Mouse (Mus musculus): Measurements from ENCODE around the gene Rexo2. TPM values are rescaled to one million over a fixed set of nuclear protein-coding genes. Genes with fewer than 3 reads are reported as not detected.
A peak's percentile ranks its signal among the peaks of the same experiment; 100 is the strongest.
"Not testable (repeated sequence)": the region's sequence is repeated elsewhere in the genome, so short reads cannot be mapped to it uniquely, and the experiment has no call there.

The Rexo2 gene
- total RNA-seq (2021), result 112 and 121 TPM in 2 replicates
- long read RNA-seq, transcript Rexo2-201 (7 exons, 1,077 nt), result major isoform, 154 of 163 reads
- long read RNA-seq, partial matches to known transcripts, result 0 of 163 reads
- long read RNA-seq, other reads (novel, unspliced or antisense), result 6 of 163 reads

- peak; percentile 93 for DNase-seq
Observed at GRCm38 (mm10) chr9:48480411-48481213, at the start of gene Rexo2. Gene Rexo2 (minus strand): TSS chr9:48480623.

- no peak for DNase-seq
Observed at GRCm38 (mm10) chr9:48526520-48526919, 46.1 kb upstream of the Rexo2 start.

- DNase-seq, result no peak
Observed at GRCm38 (mm10) chr9:48525566-48525965, 45.1 kb upstream of the Rexo2 start.

- not testable (repeated sequence) for DNase-seq
Observed at GRCm38 (mm10) chr9:48520405-48520804, 40.0 kb upstream of the Rexo2 start.

GRCm38 (mm10) chr9:48517372-48518130 lies 37.1 kb upstream of the Rexo2 start:
- no peak for DNase-seq

GRCm38 (mm10) chr9:48516615-48517371 lies 36.4 kb upstream of the Rexo2 start:
- no peak for DNase-seq

- DNase-seq, result peak; percentile 3
Observed at GRCm38 (mm10) chr9:48515332-48515731, 34.9 kb upstream of the Rexo2 start.

GRCm38 (mm10) chr9:48510134-48510533 lies 29.7 kb upstream of the Rexo2 start:
- no peak for DNase-seq

GRCm38 (mm10) chr9:48504741-48505365 lies 24.4 kb upstream of the Rexo2 start:
- DNase-seq, result no peak

- DNase-seq, result no peak
Observed at GRCm38 (mm10) chr9:48503001-48503400, 22.6 kb upstream of the Rexo2 start.

- DNase-seq, result no peak
Observed at GRCm38 (mm10) chr9:48501192-48501591, 20.8 kb upstream of the Rexo2 start.

GRCm38 (mm10) chr9:48495548-48495932 lies 15.1 kb upstream of the Rexo2 start:
- DNase-seq, result no peak

GRCm38 (mm10) chr9:48494817-48495547 lies 14.6 kb upstream of the Rexo2 start, which contains the start of the genes Rbm7 and Gm5617:
Gene Rbm7 (minus strand): TSS chr9:48495299.
Gene Gm5617 (plus strand): TSS chr9:48495442.
- peak; percentile 94 for DNase-seq

GRCm38 (mm10) chr9:48481214-48482134 lies 1.1 kb upstream of the Rexo2 start:
- no peak for DNase-seq

GRCm38 (mm10) chr9:48479838-48480410 lies 499 bp downstream of the Rexo2 start:
- DNase-seq, result no peak

GRCm38 (mm10) chr9:48478808-48479207 lies 1.6 kb downstream of the Rexo2 start:
- no peak for DNase-seq

- DNase-seq, result no peak
Observed at GRCm38 (mm10) chr9:48476236-48477165, 3.9 kb downstream of the Rexo2 start.

GRCm38 (mm10) chr9:48474367-48474766 lies 6.1 kb downstream of the Rexo2 start:
- DNase-seq, result no peak

All from adrenal gland, postnatal 25 days (tissue).